Mouse (Mus musculus) CD8-positive naive resting alpha-beta T cell, adult 2 months (primary cell): ENCODE results near the gene Nf1.
A peak's percentile ranks its signal among the peaks of the same experiment; 100 is the strongest.

Experiments used
- DNase-seq, 2 experiments: peaks; one replicate each; pipeline ENCODE4 v3.0.0; 2022; ENCODE audit warnings: low read depth in 2 of 2, low spot score in 2 of 2

Nf1 gene

DNA sequence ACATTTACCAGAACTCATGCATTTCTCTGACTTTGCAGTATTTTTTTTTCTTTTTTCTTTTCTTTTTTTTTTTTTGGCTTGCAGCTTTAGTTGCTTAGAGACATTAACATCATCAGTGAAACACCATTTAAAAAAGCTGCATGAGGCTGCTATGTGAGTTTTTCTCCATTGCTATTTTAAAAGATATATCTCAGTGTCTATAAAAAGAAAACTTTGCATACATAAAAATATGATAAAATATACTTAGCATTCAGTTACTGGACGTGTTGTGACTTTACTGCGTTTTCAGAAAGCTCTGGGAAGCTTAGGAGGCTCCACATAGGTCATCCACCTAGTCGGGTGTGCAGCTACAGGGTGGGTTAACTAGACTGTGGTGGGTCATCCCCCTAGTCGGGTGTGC is 120.4 kb downstream of the Nf1 start:
- no peak for DNase-seq

GRCm38 (mm10) chr11:79460756-79461450 is 121.4 kb downstream of the Nf1 start:
- DNase-seq = peak; percentile 31 to 47

DNA sequence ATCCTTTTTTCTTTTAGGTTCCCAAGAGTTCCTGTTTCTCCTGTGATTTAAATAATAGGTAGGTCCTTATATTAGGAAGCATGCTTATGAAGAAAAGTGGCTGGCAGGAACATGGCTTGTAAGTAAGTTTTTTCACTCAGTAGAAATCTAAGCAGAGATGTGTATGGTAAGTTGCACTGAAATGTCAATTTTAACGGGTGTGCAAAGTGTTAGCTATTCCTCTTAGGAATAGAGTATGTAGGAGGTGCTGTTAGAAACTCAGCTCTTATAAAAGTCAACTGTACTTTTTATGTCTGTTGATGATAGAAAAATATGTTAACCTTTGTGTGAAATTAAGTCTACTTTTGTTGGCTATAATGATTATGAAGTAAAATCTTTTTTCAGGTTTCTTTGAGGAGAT is 128.6 kb downstream of the Nf1 start:
- no peak for DNase-seq

- DNase-seq = no peak
Observed at GRCm38 (mm10) chr11:79483392-79483791, 143.9 kb downstream of the Nf1 start.

DNA sequence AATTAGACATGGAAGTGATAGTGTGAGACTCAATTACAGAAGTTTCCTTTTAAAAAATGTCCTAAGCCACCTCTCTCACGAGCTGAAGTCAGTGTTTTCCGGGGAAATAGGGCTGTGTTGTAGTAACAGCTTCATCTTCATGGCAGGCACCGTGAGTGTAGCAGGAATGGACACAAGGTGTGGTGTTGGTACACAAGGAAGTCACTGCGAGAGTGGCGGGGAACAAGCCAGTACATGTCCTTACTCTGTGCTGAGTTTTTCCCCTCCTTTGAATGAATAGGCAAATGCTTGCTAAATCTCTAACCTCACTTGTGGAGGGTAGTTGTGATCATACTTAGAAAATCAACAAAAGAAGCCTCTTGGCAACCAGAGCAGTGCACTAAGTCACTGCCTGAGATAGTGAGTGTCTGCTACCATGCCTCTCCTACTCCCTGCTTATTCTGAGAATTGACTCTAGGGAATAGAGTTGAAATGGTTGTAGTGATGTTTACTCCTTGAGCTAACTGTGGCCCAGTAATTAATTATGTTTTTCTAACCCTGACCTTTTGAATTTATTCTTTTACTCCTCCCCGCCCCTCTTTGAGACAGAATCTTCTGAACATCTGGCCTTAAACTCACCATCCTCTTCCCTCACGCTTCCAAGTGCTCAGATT is 144.5 kb downstream of the Nf1 start:
- DNase-seq = no peak

GRCm38 (mm10) chr11:79484721-79485120 is 145.2 kb downstream of the Nf1 start:
- no peak for DNase-seq

GRCm38 (mm10) chr11:79494976-79495800 is 155.7 kb downstream of the Nf1 start:
- no peak for DNase-seq

- DNase-seq = no peak
Observed at GRCm38 (mm10) chr11:79502917-79503316, 163.4 kb downstream of the Nf1 start.

- DNase-seq = no peak
Observed at GRCm38 (mm10) chr11:79503845-79504244, 164.4 kb downstream of the Nf1 start, which contains the start of gene Omg. Omg (minus strand) TSS chr11:79504084.

DNA sequence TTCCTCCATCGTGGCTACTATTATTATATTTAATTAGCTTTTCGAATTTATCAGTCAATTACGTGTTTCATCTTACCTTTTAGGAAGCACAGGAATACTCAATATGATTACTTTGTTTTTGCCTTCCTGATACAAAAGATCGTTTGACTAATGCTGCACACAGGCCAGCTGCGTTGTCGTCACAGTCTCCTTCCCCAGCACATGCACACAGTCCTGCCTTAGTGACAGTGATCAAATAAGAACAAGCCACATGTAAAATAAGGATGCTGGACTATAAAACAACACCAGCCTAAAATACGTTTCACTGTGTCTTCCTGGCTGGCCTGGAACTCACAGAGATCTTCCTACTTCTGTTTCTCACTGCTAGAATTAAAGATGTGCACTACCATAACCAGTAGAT is 165.0 kb downstream of the Nf1 start:
- no peak for DNase-seq

DNA sequence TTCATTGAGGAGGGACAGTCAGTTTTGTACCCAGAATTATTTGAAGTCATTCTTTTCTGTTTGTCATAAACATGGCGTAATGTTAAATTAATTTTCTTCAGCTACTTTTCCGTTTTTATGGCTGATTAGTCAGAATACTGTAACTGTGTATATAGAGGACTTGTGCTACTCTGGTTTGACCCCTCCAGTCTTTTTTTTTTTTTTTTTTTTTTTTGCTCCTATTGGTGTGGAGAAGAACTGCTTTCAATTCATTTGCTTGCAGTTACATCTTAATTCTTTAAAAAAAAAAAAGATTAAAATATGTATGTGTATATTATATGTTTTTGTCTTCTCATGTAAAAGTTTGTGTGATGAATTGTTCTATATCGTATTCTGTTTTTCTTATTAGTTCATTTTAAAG is 172.5 kb downstream of the Nf1 start:
- DNase-seq = no peak

- no peak for DNase-seq
Observed at GRCm38 (mm10) chr11:79515331-79515730, 175.8 kb downstream of the Nf1 start.

DNA sequence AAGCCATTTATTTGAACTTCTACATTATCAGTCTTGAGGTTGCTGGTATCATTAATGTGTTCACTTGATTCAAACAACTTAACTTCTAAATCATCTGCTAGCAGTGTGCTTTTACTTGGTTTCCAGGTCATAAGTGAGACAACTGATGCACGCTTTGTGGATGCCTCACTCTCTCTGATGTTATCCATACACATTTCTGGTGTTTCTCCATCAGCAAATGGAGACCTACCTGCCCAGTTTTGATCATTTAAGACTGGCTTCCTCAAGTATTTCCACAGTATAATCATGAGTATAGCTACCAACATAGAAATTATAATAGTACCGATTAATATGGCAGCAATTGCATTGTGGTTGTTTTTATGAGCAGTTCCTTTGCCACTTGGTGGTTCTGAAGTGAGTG is 176.3 kb downstream of the Nf1 start:
- no peak for DNase-seq

- DNase-seq = no peak
Observed at GRCm38 (mm10) chr11:79519299-79519698, 179.8 kb downstream of the Nf1 start.

- DNase-seq = peak; percentile 25 to 57
Observed at GRCm38 (mm10) chr11:79519878-79520291, 180.4 kb downstream of the Nf1 start.

- DNase-seq = no peak
Observed at GRCm38 (mm10) chr11:79520772-79521171, 181.3 kb downstream of the Nf1 start.

DNA sequence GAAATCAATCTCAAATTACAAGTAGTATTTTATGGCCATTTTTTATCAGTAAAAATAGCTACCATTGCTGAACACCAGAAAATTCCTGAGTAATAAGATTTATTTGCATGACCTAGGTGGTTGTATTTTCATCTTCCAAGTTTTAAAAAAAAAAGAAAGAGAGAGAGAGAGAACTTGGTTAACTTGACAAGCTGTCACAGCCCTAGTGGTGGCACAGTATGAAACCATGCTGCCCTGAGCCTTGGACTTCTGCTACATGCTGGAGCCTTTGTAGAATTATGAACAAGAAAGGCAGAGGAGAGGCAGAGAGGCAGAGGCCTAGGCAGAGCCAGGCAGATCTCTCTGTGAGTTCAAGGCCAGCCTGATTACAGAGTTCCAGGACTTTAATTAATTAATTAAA is 182.4 kb downstream of the Nf1 start:
- peak in 1 of 2 experiments; percentile 28 for DNase-seq

GRCm38 (mm10) chr11:79522944-79523343 is 183.5 kb downstream of the Nf1 start:
- DNase-seq = no peak

- DNase-seq = peak; percentile 32 to 42
Observed at GRCm38 (mm10) chr11:79523560-79524309, 184.2 kb downstream of the Nf1 start, which contains the start of gene Evi2b. Evi2b (minus strand) TSS chr11:79523762.

DNA sequence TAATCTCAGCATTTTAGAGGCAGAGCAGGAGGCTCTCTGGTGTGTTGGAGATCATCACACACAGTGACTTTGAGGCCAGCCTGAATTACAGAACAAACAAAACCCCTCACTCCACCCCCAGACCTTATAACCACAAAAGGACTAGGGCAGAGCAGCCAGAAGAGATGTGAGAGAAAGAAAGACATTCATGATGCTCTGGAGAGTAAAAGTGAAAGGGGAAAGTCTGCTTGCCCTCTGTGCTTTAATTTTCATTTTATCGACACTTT is 184.8 kb downstream of the Nf1 start:
- DNase-seq = no peak

GRCm38 (mm10) chr11:79526549-79526948 is 187.1 kb downstream of the Nf1 start:
- DNase-seq = no peak
